ENCODE assay signal across 8 mouse cellular contexts in the genomic region with DNA sequence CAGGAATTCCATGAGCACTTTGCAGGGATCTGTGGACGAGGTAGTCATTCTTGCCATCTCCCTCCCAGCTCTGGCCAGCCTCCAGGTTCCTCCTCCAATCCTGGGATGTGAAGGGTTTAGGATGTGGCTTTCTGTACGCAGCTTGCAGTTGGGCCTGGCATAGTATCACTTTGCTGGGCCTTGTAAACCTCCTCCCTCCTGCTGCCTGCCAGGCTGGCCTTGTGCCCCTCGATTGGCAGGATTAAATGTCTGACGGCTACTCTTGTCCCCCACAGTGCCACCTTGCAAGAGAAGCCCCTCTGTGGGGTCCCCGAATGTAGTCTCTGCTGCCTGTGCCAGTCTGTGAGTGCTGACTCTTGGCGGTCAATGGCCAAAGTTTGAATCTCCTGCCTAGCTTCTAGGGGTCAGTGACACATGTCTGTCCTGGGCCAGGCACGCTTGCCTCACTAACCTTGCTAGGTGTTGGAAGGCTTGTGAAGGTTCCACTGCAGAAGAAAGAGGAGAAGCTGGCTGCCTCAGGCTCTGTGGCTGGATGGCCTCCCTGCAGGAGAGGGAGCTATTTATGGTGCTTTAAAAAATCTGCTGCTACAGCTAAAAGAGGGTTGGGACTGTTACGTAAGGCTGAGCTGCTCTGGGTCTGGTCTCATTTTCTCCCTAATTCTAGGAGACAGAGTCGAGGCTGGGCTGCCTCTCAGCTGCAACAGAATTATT. TPM values are rescaled to one million over a fixed set of nuclear protein-coding genes. Genes with fewer than 3 reads are reported as not detected.
DNase-seq lines count a peak whose midpoint lies in the region; ATAC-seq lines count a peak whose summit lies in the region.

No protein-coding gene starts in this region.

- peak; percentile 98 for DNase-seq in heart, adult 11 months
- DNase-seq in heart, postnatal 10 days = no peak
- peak; percentile 72 to 79 for DNase-seq in layer of hippocampus, adult 8-10 months (ENCODE audit: low spot score in 2 of 2)
- peak; percentile 58 to 75 for DNase-seq in lung, postnatal 4 days
- DNase-seq in retina, postnatal 1 day = no peak
- no peak for DNase-seq in ovary, postnatal 10 days (ENCODE audit: low spot score)

- H3K36me3 ChIP-seq in embryonic facial prominence, embryonic 15.5 days = no peaks in the 10 kb centered on the region
- no peaks in the 10 kb centered on the region for H3K36me3 ChIP-seq in heart, embryonic 14.5 days (ENCODE audit: control insufficient read depth, insufficient read depth, low read length)

- H3K4me1 ChIP-seq in embryonic facial prominence, embryonic 15.5 days = peaks cover 87% of the 10 kb centered on the region
- peaks cover 62 to 82% of the 10 kb centered on the region in 2 experiments for H3K4me1 ChIP-seq in heart, embryonic 14.5 days (ENCODE audit: control insufficient read depth in 2 of 2, insufficient read depth in 2 of 2, low read length in 2 of 2)

- H3K4me2 ChIP-seq in embryonic facial prominence, embryonic 15.5 days (replicated peaks) = peak overlapping the region; percentile 28; the same call in 1 of the 2 replicates
- H3K4me2 ChIP-seq in heart, embryonic 14.5 days (ENCODE audit: low read length) = peak overlapping the region; percentile 38; the same call in 1 of the 2 replicates

- ATAC-seq in embryonic facial prominence, embryonic 15.5 days (ENCODE audit: insufficient number of reproducible peaks, low FRiP score, low TSS enrichment, low read depth) = peak; percentile 26; the same call in 1 of the 2 replicates
- no peak for ATAC-seq in heart, embryonic 14.5 days (ENCODE audit: insufficient number of reproducible peaks, insufficient read depth, low FRiP score, low read depth)

- H3K4me3 ChIP-seq in embryonic facial prominence, embryonic 15.5 days (replicated peaks) = no peak overlapping the region
- H3K4me3 ChIP-seq in heart, embryonic 14.5 days (ENCODE audit: control insufficient read depth in 1 of 2, insufficient read depth in 1 of 2, low read depth in 1 of 2, low read length in 2 of 2) = no peak overlapping the region

- intact Hi-C loops in heart, postnatal 10 days (cut with DNase I) = loop anchor here (2.0 kb wide), 1 partner anchor 19 kb away; no protein-coding TSS in a partner anchor

- H3K9me3 ChIP-seq in embryonic facial prominence, embryonic 15.5 days (replicated peaks) = no peaks in the 10 kb centered on the region
- H3K9me3 ChIP-seq in heart, embryonic 14.5 days (ENCODE audit: control insufficient read depth, low read length) = no peaks in the 10 kb centered on the region

- H3K27ac ChIP-seq in embryonic facial prominence, embryonic 15.5 days (replicated peaks) = peak overlapping the region; percentile 92
- peak overlapping the region; percentile 81 to 84 for H3K27ac ChIP-seq in heart, embryonic 14.5 days (replicated peaks in 1 of 2; ENCODE audit: control insufficient read depth in 1 of 2, insufficient read depth in 1 of 2, low read depth in 2 of 2, low read length in 2 of 2)

- 45% methylated on average over 9 of the region's 9 CpGs for WGBS in embryonic facial prominence, embryonic 15.5 days
- 40% methylated on average over 9 of the region's 9 CpGs for WGBS in heart, embryonic 14.5 days

- H3K9ac ChIP-seq in embryonic facial prominence, embryonic 15.5 days = no peak overlapping the region
- H3K9ac ChIP-seq in heart, embryonic 14.5 days (ENCODE audit: low read length) = peak overlapping the region; percentile 55

- H3K27me3 ChIP-seq in embryonic facial prominence, embryonic 15.5 days = no peaks in the 10 kb centered on the region
- H3K27me3 ChIP-seq in heart, embryonic 14.5 days (ENCODE audit: control insufficient read depth, insufficient read depth, low read length) = no peaks in the 10 kb centered on the region

RNA-seq across cellular contexts. Expression of gene Trak1, which starts 58.3 kb away (rescaled TPM):
- 100 to 1,000 TPM; 334 to 336 TPM for total RNA-seq in heart, postnatal 10 days (2021)
- polyA plus RNA-seq in embryonic facial prominence, embryonic 15.5 days (2015; fragmentation: Nextera tagmentation; extraction: Ambion mirVana) = 28.4 and 28.9 TPM in 2 replicates
- polyA plus RNA-seq in heart, embryonic 14.5 days (2014; fragmentation: Nextera tagmentation; extraction: Ambion mirVana) = 41.3 and 42.1 TPM in 2 replicates
- 100 to 1,000 TPM; 201 to 260 (median 228) TPM for total RNA-seq in layer of hippocampus, adult 8-10 months (2022)

Comparison
In these comparisons a context has a peak if more than half of its experiments do, and no peak if none do; other contexts are left out.
1. DNase-seq: peak in heart, adult 11 months (single experiment), layer of hippocampus, adult 8-10 months (2 of 2) and lung, postnatal 4 days (2 of 2); none in heart, postnatal 10 days (0 of 2), retina, postnatal 1 day (single experiment) and ovary, postnatal 10 days (single experiment).